Mouse (Mus musculus) C2C12 (cell line): ENCODE results near the gene Sel1l3.

Experiments
- CTCF ChIP-seq: IDR thresholded peaks from one replicate; pipeline ENCODE4 v1.5.1; 2011; ENCODE audit not compliant: control insufficient read depth, insufficient read depth, insufficient read length
- MYOG ChIP-seq: IDR thresholded peaks from one replicate; pipeline ENCODE4 v1.6.1; 2011; ENCODE audit not compliant: control insufficient read depth, insufficient read length; ENCODE audit errors: extremely low read depth
- USF1 ChIP-seq: IDR thresholded peaks from one replicate; pipeline ENCODE4 v1.6.1; 2011; ENCODE audit warnings: low read depth, mild to moderate bottlenecking, control low read depth, moderate library complexity

- TF ChIP-seq MYOG (no peak), CTCF (no peak), USF1 (no peak)
These were observed 74.2 kb downstream of the Sel1l3 start for GRCm38 (mm10) chr5:53139566-53139965.
